Mouse (Mus musculus): ENCODE data around the gene Irf6. TPM values are rescaled to one million over a fixed set of nuclear protein-coding genes. Genes with fewer than 3 reads are reported as not detected.
A peak's percentile ranks its signal among the peaks of the same experiment; 100 is the strongest.

Irf6 gene
- polyA plus RNA-seq (2015; fragmentation: Nextera tagmentation; extraction: Ambion mirVana) = 13.3 and 14.0 TPM in 2 replicates

DNA sequence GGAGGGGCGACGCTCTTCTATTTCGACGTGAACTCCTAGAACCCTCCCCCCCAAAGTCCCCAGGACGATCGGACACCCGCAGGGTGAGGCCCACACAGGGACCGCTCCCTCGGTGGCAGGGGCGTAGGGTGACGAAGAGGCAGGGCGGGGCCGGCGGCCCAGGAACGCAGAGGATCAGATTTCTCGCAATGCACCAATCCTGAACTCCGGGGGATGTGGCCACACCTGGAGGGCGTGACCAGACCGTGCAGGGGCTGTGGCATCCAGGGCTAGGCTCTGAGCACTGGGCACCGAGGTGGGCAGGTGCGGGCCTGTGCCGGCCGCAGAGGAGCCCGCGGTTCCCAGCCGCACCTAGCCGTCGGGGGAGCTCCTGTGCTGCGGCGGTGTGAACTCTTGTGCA lies at the start of gene Irf6:
Gene Irf6, plus strand, starts transcription at position 240 of the 400 bp plus-strand sequence.
- H3K27ac ChIP-seq = peak within 1 kb of the TSS; percentile 52
- peak within 1 kb of the TSS; percentile 53 for H3K9ac ChIP-seq
- H3K4me1 ChIP-seq = peaks cover 18% of the 10 kb centered on the region
- H3K4me3 ChIP-seq (replicated peaks) = peak within 1 kb of the TSS; percentile 52
- no peaks in the 10 kb centered on the region for H3K9me3 ChIP-seq (replicated peaks)
- H3K27me3 ChIP-seq = peaks cover 51% of the 10 kb centered on the region
- ATAC-seq (replicated peaks; ENCODE audit: low FRiP score) = peak; percentile 99
- H3K36me3 ChIP-seq = no peaks in the 10 kb centered on the region
- H3K4me2 ChIP-seq = peak within 1 kb of the TSS; percentile 70
- WGBS = 1% methylated on average over 30 of the region's 30 CpGs

DNA sequence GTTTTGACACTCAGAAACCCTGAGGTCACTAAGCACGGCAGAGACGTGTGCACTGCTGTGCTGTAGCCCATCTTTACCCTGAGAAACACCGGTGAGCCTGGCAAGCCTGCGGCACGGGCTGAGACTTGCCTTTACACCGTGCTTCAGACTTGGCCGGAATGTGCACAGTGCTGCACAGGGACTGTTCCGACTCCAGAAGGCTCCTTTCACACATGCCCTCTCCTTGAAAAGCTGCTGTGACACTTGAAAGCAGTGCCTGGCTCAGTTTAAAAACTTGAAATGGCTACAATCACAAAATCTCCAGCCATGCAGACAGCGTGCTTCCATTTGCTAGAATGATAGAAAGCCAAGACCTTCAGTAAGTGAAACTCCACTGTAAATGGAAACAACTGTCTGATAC lies 40.8 kb upstream of the Irf6 start:
- ATAC-seq (replicated peaks; ENCODE audit: low FRiP score) = no peak

GRCm38 (mm10) chr1:193122793-193123192 lies 30.1 kb upstream of the Irf6 start:
- H3K4me2 ChIP-seq = no peak overlapping the region
- H3K27me3 ChIP-seq = no peaks in the 10 kb centered on the region
- peaks cover 89% of the 10 kb centered on the region for H3K36me3 ChIP-seq
- no peak overlapping the region for H3K4me3 ChIP-seq (replicated peaks)
- 93% methylated on average over 7 of the region's 7 CpGs for WGBS
- no peaks in the 10 kb centered on the region for H3K9me3 ChIP-seq (replicated peaks)
- no peak for ATAC-seq (replicated peaks; ENCODE audit: low FRiP score)
- H3K4me1 ChIP-seq = no peaks in the 10 kb centered on the region
- H3K27ac ChIP-seq = no peak overlapping the region
- no peak overlapping the region for H3K9ac ChIP-seq

More for the DNA sequence above, 40.8 kb upstream of the Irf6 start:
- Histone ChIP-seq H3K36me3 (peaks cover 100% of the 10 kb centered on the region), H3K4me1 (no peaks in the 10 kb centered on the region), H3K27me3 (no peaks in the 10 kb centered on the region), H3K4me2 (no peak overlapping the region), H3K9me3 (replicated peaks) (no peaks in the 10 kb centered on the region), H3K27ac (no peak overlapping the region), H3K9ac (no peak overlapping the region), H3K4me3 (replicated peaks) (no peak overlapping the region)
- 97% methylated on average over 9 of the region's 9 CpGs for WGBS

- Histone ChIP-seq H3K4me2 (no peak overlapping the region), H3K9ac (no peak overlapping the region), H3K27ac (no peak overlapping the region), H3K4me3 (replicated peaks) (no peak overlapping the region), H3K4me1 (no peaks in the 10 kb centered on the region), H3K9me3 (replicated peaks) (no peaks in the 10 kb centered on the region), H3K36me3 (peaks cover 88% of the 10 kb centered on the region), H3K27me3 (no peaks in the 10 kb centered on the region)
- no peak for ATAC-seq (replicated peaks; ENCODE audit: low FRiP score)
- WGBS = 90% methylated on average over 6 of the region's 6 CpGs
These were observed 29.6 kb upstream of the Irf6 start for GRCm38 (mm10) chr1:193123290-193123689.

DNA sequence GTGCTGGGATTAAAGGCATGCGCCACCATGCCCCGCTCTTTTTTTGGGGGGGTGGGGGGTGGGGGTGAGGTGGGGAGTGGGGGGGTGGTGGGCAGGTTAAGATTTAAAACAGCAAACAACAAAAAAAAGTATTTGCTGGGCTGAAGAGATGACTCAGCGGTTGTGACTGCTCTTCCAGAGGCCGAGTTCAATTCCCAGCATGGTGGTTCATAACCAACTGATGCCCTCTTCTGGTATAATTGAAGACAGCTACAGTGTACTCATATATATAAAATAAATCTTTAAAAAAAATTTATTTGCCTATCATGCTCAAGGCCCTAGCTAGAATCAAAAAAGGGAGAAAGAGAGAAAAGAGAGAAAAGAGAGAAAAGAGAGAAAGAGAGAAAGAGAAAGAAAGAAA lies 27.1 kb upstream of the Irf6 start:
- Histone ChIP-seq H3K4me2 (no peak overlapping the region), H3K36me3 (peaks cover 64% of the 10 kb centered on the region), H3K9me3 (replicated peaks) (no peaks in the 10 kb centered on the region), H3K27me3 (no peaks in the 10 kb centered on the region), H3K4me3 (replicated peaks) (no peak overlapping the region), H3K4me1 (peaks cover 11% of the 10 kb centered on the region), H3K27ac (no peak overlapping the region), H3K9ac (no peak overlapping the region)
- ATAC-seq (replicated peaks; ENCODE audit: low FRiP score) = no peak
- 82% methylated on average over 4 of the region's 4 CpGs for WGBS

DNA sequence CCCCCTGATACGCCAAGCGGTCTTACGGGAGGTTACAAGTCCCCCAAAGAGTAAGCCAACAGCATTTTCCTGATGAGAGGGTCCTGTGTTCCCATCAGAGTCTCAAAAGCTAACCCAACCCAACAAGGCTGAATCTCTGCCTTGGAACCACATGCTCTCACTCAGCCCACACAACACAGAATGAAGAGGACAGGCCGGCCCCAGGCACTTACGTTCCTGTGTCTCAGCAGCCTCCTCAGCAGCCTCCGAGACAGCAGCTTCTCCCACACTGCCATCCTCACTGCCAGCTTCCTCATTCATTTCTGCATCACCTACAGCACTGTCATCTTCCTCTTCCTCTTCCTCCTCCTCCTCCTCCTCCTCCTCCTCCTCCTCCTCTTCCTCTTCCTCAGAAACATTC lies 24.9 kb upstream of the Irf6 start:
- H3K27me3 ChIP-seq = no peaks in the 10 kb centered on the region
- H3K4me3 ChIP-seq (replicated peaks) = no peak overlapping the region
- H3K9ac ChIP-seq = no peak overlapping the region
- peaks cover 16% of the 10 kb centered on the region for H3K4me1 ChIP-seq
- no peak overlapping the region for H3K4me2 ChIP-seq
- ATAC-seq (replicated peaks; ENCODE audit: low FRiP score) = no peak
- no peaks in the 10 kb centered on the region for H3K9me3 ChIP-seq (replicated peaks)
- 92% methylated on average over 6 of the region's 6 CpGs for WGBS
- H3K36me3 ChIP-seq = peaks cover 42% of the 10 kb centered on the region
- H3K27ac ChIP-seq = no peak overlapping the region

DNA sequence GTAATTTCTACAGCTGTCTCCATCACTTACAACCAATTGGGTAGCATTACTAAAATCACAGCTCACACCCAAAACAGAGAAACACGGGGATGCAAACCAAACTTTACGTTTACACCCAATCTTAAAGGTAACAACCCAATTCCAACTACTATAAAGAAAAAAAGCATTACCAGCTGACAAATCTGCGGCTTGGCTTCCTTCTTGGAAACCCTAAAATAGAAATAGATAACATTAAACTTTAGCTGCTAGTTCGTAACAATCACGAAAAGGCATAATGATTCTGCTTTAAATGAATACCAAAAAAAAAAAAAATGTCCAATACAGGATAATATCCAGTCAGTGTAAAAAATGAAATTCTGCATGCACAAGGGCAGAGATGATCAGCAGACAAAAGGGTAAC lies 23.6 kb upstream of the Irf6 start:
- Histone ChIP-seq H3K27ac (no peak overlapping the region), H3K4me3 (replicated peaks) (peak overlapping the region; percentile 99), H3K9ac (peak overlapping the region; percentile 89), H3K27me3 (no peaks in the 10 kb centered on the region), H3K4me2 (peak overlapping the region; percentile 71), H3K36me3 (peaks cover 30% of the 10 kb centered on the region), H3K9me3 (replicated peaks) (no peaks in the 10 kb centered on the region), H3K4me1 (peaks cover 16% of the 10 kb centered on the region)
- WGBS = 27% methylated on average over 5 of the region's 5 CpGs
- no peak for ATAC-seq (replicated peaks; ENCODE audit: low FRiP score)

DNA sequence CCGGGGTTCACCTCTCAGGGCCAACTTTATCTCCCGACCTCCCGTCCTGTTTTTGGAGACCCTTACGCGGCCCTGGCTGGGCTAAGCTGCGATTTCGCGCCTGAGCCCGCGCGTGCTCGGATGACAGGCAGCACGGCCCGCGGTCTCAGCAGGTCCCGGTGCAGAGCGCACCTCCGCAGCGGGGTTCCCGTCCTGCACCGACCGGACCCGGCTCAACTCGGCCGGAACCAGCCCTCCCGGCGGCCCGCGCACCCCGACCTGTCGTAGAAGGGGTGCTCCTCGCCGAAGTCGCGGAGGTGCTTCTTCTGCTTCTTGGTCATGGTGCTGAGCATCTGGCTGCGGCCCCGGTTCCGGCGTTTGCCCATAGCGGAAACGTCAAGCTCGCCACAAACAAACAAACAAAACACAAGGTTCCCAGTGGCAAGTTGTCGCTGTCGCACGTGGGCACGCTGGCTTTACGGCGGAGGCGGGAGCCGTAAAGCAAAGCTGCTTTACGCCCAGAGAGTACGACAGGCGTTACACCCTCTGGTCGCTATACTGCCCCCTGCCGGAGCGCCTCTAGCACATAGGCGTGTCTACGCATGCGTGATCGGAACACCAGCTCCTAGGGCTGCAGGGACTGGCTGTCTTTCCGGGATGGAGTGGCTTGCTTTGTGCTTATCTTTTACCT lies 23.0 kb upstream of the Irf6 start, which contains the start of gene Diexf:
Gene Diexf, minus strand, starts transcription at position 487 of the 670 bp plus-strand sequence.
- Histone ChIP-seq H3K36me3 (peaks cover 25% of the 10 kb centered on the region), H3K27ac (peak within 1 kb of the TSS; percentile 23; the same call in 1 of the 2 replicates), H3K4me2 (peak within 1 kb of the TSS; percentile 71), H3K9me3 (replicated peaks) (no peaks in the 10 kb centered on the region), H3K4me3 (replicated peaks) (peak within 1 kb of the TSS; percentile 99), H3K9ac (peak within 1 kb of the TSS; percentile 89), H3K4me1 (peaks cover 16% of the 10 kb centered on the region), H3K27me3 (no peaks in the 10 kb centered on the region)
- peak; percentile 94 for ATAC-seq (replicated peaks; ENCODE audit: low FRiP score)
- WGBS = under 1% methylated on average over 61 of the region's 61 CpGs

DNA sequence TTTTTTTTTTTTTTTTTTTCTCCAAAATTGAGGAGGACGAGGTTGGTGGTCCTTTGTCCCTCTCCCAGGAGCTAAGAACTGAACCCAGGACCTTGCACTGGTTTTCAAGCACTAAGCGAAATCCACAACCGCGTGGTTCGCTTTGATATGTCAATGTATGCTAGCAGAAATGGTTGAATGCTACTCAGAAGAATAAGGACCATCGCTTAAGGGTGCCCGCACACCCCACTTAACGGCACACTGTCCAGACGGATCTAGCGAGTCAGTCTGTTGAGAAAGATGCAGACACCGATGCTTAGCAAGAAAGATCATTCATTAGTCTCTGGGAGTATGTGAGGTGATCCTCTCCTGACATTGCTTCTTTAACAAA lies 22.5 kb upstream of the Irf6 start:
- Histone ChIP-seq H3K4me2 (peak overlapping the region; percentile 71), H3K9ac (no peak overlapping the region), H3K27me3 (no peaks in the 10 kb centered on the region), H3K36me3 (peaks cover 21% of the 10 kb centered on the region), H3K27ac (no peak overlapping the region), H3K4me3 (replicated peaks) (peak overlapping the region; percentile 99), H3K9me3 (replicated peaks) (no peaks in the 10 kb centered on the region), H3K4me1 (peaks cover 16% of the 10 kb centered on the region)
- peak; percentile 27 for ATAC-seq (replicated peaks; ENCODE audit: low FRiP score)
- WGBS = 31% methylated on average over 11 of the region's 11 CpGs

DNA sequence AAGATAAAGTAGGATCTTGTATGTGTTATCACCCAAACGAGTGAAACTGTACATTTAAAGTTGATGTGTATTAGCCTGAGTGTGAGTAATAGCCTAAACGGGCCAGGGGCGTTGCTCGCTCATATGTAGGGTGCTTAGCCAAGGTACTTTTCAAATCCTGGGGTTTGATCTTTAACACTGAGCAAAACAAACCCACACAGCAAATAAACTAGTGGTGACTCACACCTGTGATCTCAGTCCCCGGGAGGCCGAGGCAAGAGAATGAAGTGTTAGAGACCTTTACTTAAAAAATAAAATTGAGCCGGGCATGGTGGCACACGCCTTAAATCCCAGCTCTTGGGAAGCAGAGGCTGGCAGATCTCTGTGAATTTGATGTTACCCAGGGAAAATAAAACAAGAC lies 22.1 kb upstream of the Irf6 start:
- Histone ChIP-seq H3K9me3 (replicated peaks) (no peaks in the 10 kb centered on the region), H3K27me3 (no peaks in the 10 kb centered on the region), H3K27ac (no peak overlapping the region), H3K4me3 (replicated peaks) (peak overlapping the region; percentile 99; the same call in 1 of the 2 replicates), H3K4me2 (peak overlapping the region; percentile 71), H3K36me3 (peaks cover 20% of the 10 kb centered on the region), H3K4me1 (peaks cover 16% of the 10 kb centered on the region), H3K9ac (no peak overlapping the region)
- ATAC-seq (replicated peaks; ENCODE audit: low FRiP score) = no peak
- 63% methylated on average over 8 of the region's 8 CpGs for WGBS

GRCm38 (mm10) chr1:193131311-193131948 lies 21.5 kb upstream of the Irf6 start:
- Histone ChIP-seq H3K4me3 (replicated peaks) (no peak overlapping the region), H3K4me1 (peaks cover 16% of the 10 kb centered on the region), H3K27me3 (no peaks in the 10 kb centered on the region), H3K9me3 (replicated peaks) (no peaks in the 10 kb centered on the region), H3K27ac (no peak overlapping the region), H3K36me3 (peaks cover 17% of the 10 kb centered on the region), H3K9ac (no peak overlapping the region), H3K4me2 (no peak overlapping the region)
- 34% methylated on average over 6 of the region's 6 CpGs for WGBS
- ATAC-seq (replicated peaks; ENCODE audit: low FRiP score) = no peak

DNA sequence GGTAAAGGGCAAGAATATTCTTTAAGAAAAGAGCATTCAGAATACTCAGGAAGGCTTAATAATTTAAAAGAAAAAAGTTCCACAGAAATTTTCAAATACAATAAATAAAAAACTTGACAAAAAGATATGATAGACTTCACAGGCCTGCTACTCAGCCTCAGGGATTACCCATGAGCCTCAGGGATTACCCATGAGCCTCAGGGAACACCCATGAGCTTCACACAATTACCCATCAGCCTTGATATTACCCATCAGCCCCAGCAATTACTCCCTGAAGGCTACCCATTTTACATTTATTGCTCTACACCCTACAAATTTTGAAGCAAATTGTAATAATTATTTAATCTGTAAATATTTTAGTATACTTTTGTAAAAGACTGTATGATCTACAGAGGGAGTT lies 20.5 kb upstream of the Irf6 start:
- Histone ChIP-seq H3K4me2 (no peak overlapping the region), H3K4me1 (peaks cover 16% of the 10 kb centered on the region), H3K36me3 (peaks cover 8% of the 10 kb centered on the region), H3K27me3 (no peaks in the 10 kb centered on the region), H3K9me3 (replicated peaks) (no peaks in the 10 kb centered on the region), H3K9ac (no peak overlapping the region), H3K27ac (no peak overlapping the region), H3K4me3 (replicated peaks) (no peak overlapping the region)
- ATAC-seq (replicated peaks; ENCODE audit: low FRiP score) = no peak

All from kidney, embryonic 15.5 days (tissue).